Mouse (Mus musculus): Measurements from ENCODE around the gene P2ry12. TPM values are rescaled to one million over a fixed set of nuclear protein-coding genes. Genes with fewer than 3 reads are reported as not detected.

The P2ry12 gene
- polyA plus RNA-seq, 1 experiment: 6.7 TPM

DNA sequence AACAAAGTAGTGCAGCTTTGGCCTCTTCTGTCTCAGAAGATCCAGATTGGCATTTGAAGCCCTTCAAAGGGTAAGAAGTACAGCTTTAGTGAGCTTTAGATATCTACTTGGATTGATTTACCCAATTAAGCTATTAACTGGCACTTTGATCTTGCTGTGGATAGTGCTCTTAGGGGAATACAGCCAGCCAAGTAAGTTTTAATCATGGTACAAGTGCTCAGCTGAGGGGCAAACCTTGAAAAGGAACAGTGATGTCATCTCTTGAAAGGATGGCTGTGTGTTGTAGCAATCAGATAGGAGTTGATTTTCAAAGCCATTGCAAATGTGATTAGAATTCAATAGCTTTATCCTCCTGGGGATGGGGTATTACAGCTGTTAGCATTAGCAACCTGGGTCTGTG, 80.5 kb downstream of the P2ry12 start:
- DNase-seq (ENCODE audit: low read depth): peak; percentile 63
- TF ChIP-seq CTCF (IDR thresholded peaks at IDR 0.05; ENCODE audit: borderline replicate concordance, extremely low read depth, insufficient read depth, insufficient read length) (no peak), POLR2A (IDR thresholded peaks at IDR 0.05; ENCODE audit: borderline replicate concordance, extremely low read depth, insufficient read depth, insufficient read length, poor library complexity, severe bottlenecking) (no peak)

DNA sequence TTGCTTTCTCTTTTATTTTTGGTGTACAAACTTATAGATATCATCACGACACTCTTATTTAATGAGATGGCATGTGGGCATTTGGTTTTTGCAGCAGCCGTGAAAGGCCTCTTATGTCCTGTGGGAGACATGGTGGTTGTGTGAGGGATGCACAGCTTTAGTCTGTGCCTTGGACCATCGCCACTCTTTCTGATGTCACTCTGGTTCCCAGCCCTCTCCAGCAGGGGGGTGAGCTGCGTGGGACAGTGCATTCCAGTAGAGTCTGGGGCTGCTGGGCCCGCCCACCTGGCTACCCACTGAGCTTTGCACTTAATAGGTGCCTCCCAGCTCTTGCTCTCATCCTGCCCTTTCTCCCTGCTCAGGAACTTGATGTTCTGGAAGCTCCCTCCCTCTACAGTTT, 81.5 kb downstream of the P2ry12 start:
- no peak for DNase-seq (ENCODE audit: low read depth)
- TF ChIP-seq POLR2A (IDR thresholded peaks at IDR 0.05; ENCODE audit: borderline replicate concordance, extremely low read depth, insufficient read depth, insufficient read length, poor library complexity, severe bottlenecking) (no peak), CTCF (IDR thresholded peaks at IDR 0.05; ENCODE audit: borderline replicate concordance, extremely low read depth, insufficient read depth, insufficient read length) (no peak)

DNA sequence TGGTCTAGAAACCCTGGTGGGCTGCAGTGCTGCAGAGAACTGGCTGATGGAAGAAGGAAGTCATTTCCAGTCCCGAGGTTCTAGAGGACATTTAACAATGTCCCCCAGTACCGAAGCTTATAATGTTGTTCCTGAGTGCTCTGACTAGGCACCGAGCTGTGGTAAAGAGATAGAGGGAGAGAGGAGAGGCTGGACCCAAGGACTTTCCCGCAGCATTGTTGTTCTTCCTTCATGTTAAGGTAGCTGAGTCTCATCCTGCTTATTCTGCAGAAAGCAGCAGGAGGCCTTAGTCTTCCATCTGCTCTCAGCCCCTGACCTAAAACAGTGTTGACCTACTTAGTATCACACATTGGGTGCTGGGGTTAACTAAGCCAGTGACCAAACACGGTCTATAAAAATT, 85.8 kb downstream of the P2ry12 start:
- TF ChIP-seq CTCF (IDR thresholded peaks at IDR 0.05; ENCODE audit: borderline replicate concordance, extremely low read depth, insufficient read depth, insufficient read length): no peak
- no peak for TF ChIP-seq POLR2A (IDR thresholded peaks at IDR 0.05; ENCODE audit: borderline replicate concordance, extremely low read depth, insufficient read depth, insufficient read length, poor library complexity, severe bottlenecking)
- DNase-seq (ENCODE audit: low read depth): no peak

GRCm38 (mm10) chr3:59175234-59175633, 87.4 kb downstream of the P2ry12 start:
- DNase-seq (ENCODE audit: low read depth): peak; percentile 80
- TF ChIP-seq CTCF (IDR thresholded peaks at IDR 0.05; ENCODE audit: borderline replicate concordance, extremely low read depth, insufficient read depth, insufficient read length) (peak; percentile 66; the same call in 1 of the 2 replicates), POLR2A (IDR thresholded peaks at IDR 0.05; ENCODE audit: borderline replicate concordance, extremely low read depth, insufficient read depth, insufficient read length, poor library complexity, severe bottlenecking) (no peak)

DNA sequence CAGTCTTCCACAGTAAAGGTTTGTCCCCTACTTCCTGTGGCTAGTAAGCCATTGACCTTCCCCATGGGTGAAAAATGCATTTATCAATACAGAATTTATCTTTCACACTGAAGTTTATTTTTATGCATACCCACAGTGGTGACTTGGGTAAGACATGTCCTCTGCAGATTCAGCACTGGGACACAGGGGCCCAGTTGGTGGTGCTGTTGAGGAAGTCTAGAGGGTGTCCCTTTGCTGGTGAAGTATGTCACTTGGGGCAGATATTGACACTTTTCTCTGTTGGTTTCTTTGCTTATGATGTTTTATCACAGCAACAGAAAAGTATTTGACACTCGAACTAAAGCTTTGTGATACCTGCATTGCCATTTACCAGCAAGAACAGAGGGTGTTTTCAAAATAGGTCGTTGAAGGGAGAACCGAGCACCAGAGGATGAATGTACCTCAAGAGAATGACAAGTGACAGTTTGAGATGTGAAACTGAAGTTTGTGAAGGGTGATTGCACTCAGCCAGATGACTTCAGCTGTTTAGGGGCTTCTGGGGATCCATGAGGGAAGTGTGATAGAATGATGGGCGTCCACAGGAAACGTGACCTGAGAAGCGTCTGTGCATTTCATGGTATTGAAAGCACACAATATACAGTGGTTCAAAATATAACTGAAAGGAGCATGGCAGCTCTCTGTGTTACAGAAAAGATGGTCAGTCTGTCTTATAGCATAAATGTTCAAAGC, 88.1 kb downstream of the P2ry12 start:
- no peak for TF ChIP-seq CTCF (IDR thresholded peaks at IDR 0.05; ENCODE audit: borderline replicate concordance, extremely low read depth, insufficient read depth, insufficient read length)
- TF ChIP-seq POLR2A (IDR thresholded peaks at IDR 0.05; ENCODE audit: borderline replicate concordance, extremely low read depth, insufficient read depth, insufficient read length, poor library complexity, severe bottlenecking): no peak
- no peak for DNase-seq (ENCODE audit: low read depth)

DNA sequence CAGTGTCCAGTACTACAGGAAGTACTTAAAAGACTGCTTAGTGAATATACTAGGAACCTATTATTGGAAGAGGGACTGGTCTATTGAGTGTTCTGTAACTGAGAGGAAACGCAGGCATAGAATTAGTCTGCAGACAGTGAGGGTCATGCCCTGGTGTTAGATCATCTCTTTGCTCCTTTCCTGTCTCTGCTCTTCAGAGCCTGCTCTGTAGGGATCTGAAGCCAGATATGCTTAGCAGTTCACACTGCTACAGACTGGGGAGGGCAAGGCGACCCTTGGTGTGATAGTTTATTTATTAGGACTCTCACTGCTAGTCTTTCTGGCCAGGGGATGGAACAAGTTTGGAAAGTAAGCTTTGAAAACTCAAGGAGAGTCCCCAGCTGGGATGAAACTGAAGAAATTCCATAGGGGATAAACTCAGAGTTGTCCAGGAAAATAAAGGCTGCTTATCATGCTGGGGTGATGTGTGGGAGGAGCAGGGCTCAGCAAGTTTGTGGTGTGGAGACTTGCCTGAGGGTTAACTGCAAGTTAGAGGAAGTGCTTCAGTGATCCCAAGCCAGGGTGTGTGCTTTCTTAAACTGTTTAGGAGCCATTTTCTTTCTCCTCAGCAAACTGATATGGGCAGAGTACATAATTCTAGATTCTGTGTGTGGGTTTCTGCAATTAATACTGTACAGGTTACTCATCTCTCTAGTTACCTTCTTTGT, 92.6 kb downstream of the P2ry12 start:
- TF ChIP-seq CTCF (IDR thresholded peaks at IDR 0.05; ENCODE audit: borderline replicate concordance, extremely low read depth, insufficient read depth, insufficient read length) (no peak), POLR2A (IDR thresholded peaks at IDR 0.05; ENCODE audit: borderline replicate concordance, extremely low read depth, insufficient read depth, insufficient read length, poor library complexity, severe bottlenecking) (no peak)
- no peak for DNase-seq (ENCODE audit: low read depth)

GRCm38 (mm10) chr3:59169215-59169614, 93.5 kb downstream of the P2ry12 start:
- no peak for DNase-seq (ENCODE audit: low read depth)
- TF ChIP-seq POLR2A (IDR thresholded peaks at IDR 0.05; ENCODE audit: borderline replicate concordance, extremely low read depth, insufficient read depth, insufficient read length, poor library complexity, severe bottlenecking) (no peak), CTCF (IDR thresholded peaks at IDR 0.05; ENCODE audit: borderline replicate concordance, extremely low read depth, insufficient read depth, insufficient read length) (no peak)

DNA sequence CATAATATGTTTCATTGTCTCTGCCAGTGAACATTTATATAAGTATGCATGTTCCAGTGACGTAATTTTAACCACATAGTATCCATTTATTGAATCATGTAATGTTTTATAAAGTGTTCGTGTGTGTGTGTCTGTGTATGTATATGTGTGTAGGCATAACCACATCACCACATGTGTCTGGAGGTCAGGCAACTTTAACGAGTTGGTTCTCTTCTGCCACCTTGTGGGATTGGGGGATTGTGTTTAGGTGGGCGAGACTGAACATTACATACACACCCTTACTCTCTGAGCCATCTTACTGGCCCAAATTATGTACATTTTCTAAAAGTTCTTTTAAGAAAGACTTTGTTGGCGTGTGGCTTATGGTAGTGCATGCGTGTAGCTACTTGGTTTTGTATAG, 94.2 kb downstream of the P2ry12 start:
- TF ChIP-seq CTCF (IDR thresholded peaks at IDR 0.05; ENCODE audit: borderline replicate concordance, extremely low read depth, insufficient read depth, insufficient read length) (no peak), POLR2A (IDR thresholded peaks at IDR 0.05; ENCODE audit: borderline replicate concordance, extremely low read depth, insufficient read depth, insufficient read length, poor library complexity, severe bottlenecking) (no peak)
- no peak for DNase-seq (ENCODE audit: low read depth)

- no peak for DNase-seq (ENCODE audit: low read depth)
- TF ChIP-seq POLR2A (IDR thresholded peaks at IDR 0.05; ENCODE audit: borderline replicate concordance, extremely low read depth, insufficient read depth, insufficient read length, poor library complexity, severe bottlenecking) (no peak), CTCF (IDR thresholded peaks at IDR 0.05; ENCODE audit: borderline replicate concordance, extremely low read depth, insufficient read depth, insufficient read length) (no peak)
Observed at GRCm38 (mm10) chr3:59167417-59168054, 95.1 kb downstream of the P2ry12 start.

Other genes starting within 250 kb of the P2ry12 start
- gene Gpr171, start 161.1 kb downstream of the P2ry12 start, polyA plus RNA-seq (2012; rRNA removed): not detected in 2 replicates
- 1.0 and 1.4 TPM in 2 replicates for gene P2ry14, start 109.3 kb downstream of the P2ry12 start, polyA plus RNA-seq (2012; rRNA removed)
- gene Gpr87, start 67.8 kb downstream of the P2ry12 start, polyA plus RNA-seq (2012; rRNA removed): 0.08 and 0.48 TPM in 2 replicates
- gene P2ry13, start 52.0 kb downstream of the P2ry12 start, polyA plus RNA-seq (2012; rRNA removed): 1.6 TPM in 2 replicates
- gene Igsf10, start 81.5 kb upstream of the P2ry12 start, polyA plus RNA-seq (2012; rRNA removed): 2.3 and 4.8 TPM in 2 replicates

Data from brain, embryonic 14.5 days (tissue).